Mouse (Mus musculus) stomach, postnatal 0 days (tissue): Measurements from ENCODE around the gene Csrp3.

Source experiments
- CTCF ChIP-seq: IDR thresholded peaks from 2 replicates; pipeline ENCODE4 v1.5.1; 2016; ENCODE audit warnings: antibody characterized with exemption, low read depth, mild to moderate bottlenecking, moderate library complexity
- EP300 ChIP-seq: optimal IDR thresholded peaks from 2 replicates; pipeline ENCODE3; 2016; ENCODE audit warnings: antibody characterized with exemption

DNA sequence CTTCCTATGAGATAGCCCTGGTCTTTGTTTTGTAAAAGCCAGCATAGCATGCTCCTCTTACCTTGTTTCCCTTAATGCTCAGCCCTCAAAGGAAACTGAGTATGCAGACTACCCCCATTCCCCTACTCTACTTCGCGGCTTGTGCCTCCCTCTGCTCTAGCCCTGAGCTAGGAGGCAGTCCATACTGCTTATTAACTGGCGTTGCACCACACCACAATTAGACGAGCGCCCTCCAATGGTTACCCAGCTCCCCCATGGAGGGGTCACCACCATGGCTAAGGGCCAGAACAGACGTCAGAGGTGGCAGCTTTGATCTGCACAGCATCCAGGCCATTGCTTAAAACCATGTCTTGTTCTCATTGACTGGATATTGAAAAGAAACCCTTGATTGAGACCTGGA, 1.1 kb downstream of the Csrp3 start:
- TF ChIP-seq EP300 (no peak), CTCF (no peak)
